Mouse (Mus musculus) adipocyte (in vitro differentiated cells): ENCODE measurements at regions not wholly inside any gene's neighbourhood (a gene's known extent, or its start where the extent isn't known, plus 50 kb on each side); places are given as distances from the start of the nearest gene placed in this dataset.

Experiments
- DNase-seq: peaks from one replicate; pipeline ENCODE4 v3.0.0-alpha.2; 2016; ENCODE audit warnings: low spot score

DNA sequence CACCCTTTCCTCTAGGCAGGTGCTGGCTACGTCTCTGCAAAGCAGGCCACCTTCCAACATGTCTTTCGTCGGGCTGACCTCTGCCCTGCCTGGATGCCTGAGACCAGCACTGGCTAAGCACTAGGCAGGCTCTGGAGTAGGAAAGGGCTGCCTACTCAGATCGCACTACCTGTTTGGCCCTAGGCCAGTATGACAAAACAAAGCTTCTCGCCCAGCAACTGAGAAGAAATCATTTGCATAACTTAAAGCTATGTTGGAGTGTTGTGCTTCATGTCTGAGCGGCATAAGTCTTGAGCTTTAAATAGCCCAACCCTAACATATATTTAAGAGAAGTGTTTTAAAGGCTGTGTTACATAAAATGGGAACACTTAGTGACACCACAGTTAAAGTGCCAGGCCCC is 189.9 kb upstream of the Acvr2a start:
- DNase-seq, result peak; percentile 39

DNA sequence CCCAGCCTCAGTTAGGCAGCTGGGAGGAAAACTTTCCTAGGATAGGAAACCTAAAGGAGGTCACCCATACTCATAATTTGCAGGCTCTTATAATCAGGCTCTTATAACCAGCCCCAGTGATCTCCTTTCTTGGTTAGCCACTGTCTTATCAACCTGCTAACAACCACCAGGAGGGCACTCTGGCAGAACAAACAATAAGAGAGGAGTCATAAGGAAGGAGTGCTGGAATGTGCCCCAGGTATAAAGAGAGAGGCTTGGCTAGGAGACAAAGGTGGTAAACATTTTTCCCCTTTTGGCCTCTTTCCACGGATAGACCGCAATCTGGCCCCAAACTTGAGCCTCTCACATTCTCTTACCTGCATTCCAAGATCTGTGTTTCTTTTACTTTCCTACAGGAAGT is 189.4 kb upstream of the Acvr2a start:
- no peak for DNase-seq

DNA sequence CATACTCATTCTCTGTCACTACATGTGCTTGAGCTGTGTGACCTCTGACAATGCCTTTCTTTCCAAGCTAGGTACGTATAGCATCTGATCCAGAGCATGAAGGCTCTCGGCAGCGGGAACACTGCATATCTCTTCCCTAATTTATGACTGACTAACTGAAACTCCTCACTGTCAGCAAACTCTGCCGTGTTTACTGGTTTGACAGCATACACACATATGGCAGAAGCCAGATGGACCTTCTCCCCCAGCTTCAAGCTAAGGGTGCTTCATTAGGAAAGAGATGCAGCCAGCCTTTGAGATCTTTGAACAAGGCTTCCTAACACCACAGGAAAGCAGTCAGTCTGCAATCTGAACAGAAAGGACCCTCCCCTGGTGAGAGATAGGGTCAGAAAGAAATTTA is 186.9 kb upstream of the Acvr2a start:
- no peak for DNase-seq

DNA sequence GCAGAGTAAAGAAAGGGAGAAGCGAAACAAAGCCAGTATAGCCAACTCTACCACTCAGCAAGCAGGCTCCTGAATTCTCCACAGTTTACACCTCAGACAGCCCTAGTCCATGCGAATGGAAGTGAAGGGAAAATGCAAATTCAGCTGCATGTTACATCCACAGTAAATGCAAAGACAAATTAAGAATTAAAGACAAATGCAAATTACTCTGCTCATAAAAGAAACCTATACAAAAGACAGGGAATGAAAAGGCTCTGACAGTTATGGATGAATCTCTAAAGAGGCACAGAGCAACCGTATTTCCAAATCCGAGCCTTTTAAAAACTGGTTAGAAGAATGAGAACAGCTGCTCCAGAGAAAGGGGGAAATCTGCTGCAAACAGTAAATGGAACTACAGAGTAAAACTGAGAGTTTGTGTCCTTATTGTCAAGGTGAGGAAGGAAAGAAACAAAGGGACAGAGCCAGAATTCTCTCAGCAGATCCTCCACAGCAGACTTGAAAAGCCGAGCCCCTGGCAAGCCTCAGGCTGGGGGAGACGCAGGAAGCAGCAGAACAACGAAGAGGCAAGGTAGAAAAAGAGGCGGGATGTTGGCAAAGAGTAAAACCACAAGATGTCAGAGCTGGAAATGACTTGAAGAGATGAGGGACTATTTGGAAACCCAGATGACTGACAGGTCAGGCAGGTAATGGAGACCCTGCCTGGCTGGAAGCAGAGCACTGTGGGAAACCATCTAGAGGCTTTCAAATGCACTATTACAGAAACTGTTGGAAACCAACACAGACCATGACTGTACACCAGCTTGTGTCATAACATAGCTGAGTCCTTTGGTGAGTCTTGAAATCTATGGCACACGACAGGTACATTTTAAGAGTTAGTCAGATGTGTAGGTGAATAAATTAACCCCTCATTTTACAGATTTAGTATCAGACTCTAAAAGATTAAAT is 184.5 kb upstream of the Acvr2a start:
- DNase-seq, result no peak

DNA sequence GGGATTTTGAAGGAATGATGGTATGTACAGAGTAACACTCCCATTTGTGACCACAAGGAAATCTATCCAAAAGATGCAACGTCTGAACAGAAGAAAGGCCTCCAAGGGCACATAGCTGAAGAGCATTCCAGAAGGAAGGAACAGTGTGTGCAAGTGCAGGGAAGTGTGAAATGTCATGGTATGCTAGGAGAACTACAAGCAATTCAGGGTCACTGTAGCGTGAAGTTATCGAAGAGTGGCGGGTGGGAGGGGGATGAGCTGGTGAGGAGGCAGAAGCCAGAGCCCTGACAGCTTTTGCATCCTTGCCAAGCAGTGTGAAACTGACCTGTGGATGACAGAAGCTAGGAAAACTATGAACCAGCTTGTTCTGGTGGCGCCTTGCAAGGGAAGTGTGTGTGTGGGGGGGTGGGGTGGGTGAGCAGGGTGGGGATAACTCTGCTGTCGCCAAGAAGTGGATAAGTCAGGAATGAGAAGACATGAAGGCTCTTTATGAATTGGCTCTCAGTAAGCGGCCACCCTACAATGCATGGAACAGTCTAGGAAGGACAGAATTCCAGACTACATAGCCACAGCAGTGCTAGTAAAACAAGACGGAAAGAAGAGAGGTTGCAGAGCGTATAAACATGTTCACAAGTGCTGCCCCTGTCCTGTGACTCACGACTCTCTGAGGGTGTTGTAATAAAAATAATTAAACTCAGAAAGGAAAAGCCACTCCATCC is 179.3 kb upstream of the Acvr2a start:
- no peak for DNase-seq

DNA sequence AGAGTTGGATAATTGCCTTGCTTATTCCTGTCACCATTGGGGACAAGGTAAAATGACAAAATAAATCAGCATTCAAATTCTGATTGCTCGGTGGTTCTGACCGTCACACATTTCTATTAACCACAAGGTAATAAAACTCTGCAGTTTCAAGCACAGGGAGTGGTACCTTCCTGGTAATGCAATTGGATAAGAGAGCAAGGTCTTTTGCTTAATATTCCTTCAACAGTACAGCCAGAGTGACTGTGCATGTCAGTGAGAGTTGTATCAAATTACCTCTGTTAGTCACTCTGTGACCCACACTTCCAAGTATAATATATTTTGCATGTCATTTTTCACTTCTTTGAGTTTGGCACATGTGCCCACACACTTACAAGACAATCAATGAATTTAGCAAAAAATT is 177.8 kb upstream of the Acvr2a start:
- no peak for DNase-seq

DNA sequence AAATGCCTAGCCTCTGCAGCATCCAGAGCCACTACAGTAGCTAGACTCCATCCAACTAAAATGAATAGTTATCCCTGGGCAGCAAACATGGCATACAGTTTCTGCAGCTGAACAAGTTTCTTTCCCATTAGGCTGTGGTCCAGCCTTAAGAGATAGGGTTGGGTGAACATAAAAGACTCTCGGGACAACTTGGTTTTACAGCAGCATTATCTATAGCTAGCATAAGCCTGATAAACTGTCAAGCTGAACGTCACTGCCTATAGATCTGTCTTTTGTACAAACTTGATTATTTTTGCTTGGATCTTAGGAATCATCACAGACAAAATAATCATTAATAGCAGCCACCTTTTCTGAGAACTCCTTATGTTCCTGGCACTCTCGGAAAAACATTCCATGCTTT is 169.8 kb upstream of the Acvr2a start:
- DNase-seq, result no peak

DNA sequence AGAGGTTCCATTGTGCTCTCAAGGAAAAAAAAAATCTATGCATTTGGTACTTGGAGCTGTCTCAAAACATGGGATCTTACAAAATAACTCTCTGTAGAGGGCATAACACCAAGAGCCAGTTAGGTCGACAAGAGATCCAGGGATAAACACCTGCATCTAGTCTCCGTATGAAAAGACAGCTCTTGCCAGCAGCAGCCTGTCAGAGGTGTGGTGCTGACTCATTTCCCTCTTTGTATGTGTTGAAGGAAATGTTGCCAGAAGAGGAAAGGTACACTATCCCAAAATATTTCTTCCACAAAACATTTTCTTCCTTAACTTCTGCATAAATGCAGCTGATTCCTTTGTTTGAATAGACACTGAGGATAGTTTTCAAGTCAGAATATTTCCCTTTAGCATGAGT is 163.6 kb upstream of the Acvr2a start:
- DNase-seq, result no peak

DNA sequence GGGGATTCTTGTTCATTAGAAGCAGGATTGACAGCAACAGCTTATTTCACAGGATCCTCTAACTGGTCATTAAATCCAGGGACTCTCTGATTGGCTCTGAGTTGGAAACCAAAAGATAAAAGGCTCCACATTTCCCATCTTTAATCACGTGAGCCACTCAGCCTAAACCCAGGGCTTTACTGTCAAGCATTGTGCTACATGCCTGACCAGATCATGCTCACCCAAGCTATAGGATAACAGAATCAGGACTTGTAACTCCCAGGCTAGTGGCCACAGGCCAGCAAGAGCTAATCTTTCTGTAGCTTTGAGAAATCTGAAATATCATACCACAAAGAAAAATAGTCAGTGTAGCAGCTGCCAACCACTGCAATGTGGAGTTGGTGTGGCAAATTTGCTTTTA is 152.7 kb upstream of the Acvr2a start:
- no peak for DNase-seq

DNA sequence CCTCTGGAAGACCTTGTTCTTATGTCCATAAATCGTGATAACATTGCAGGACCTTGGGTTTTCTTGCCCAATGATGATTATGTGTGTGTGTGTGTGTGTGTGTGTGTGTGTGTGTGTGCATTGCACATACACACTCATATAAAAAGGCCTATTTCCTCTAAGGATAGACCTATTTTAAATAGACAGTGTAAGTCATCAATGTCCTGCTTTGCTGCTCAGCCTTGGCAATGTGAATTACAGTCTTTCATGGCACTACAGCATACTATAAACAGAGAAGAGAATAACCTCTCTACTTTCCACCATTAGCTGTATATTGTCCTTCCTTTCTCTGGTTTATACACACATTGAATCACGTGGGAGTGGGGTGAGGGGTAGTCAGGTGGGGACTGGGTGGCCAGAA is 148.8 kb upstream of the Acvr2a start:
- no peak for DNase-seq

DNA sequence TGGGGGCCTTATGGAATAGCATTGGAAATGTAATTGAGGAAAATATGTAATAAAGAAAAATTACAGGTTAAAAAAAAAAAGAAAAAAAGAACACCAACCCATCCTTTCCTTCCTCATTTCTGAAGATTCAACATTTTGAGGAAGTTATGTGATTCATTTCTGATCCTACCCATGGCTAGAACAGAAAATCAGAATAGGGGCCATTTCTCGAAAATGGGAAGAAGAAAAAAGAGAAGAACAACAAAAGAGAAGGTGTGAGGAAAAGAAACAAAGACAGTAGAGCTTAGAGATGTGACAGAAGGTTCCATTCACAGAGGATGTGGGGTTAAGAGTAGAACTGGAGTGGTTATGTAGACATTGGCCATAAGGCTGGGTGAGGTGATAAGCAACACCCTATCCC is 124.8 kb upstream of the Acvr2a start:
- DNase-seq, result no peak

DNA sequence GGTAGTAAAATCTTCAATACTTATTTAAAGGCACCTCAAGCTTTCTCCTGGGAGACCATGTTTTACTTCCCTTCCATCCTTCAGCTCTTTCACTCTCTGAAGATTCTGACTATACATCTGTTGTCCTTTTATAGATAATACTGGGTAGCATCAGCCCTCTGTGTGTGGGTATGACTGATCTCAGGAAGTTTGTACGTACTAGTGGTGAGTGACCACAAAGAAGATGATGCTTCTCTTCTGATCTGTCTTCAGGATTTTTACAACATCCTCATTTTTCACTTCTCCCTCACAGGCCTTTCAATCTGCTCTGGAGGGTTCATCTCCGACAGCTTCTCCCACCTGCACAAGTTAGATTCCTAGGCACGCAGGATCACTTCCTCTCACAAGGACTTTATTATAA is 119.4 kb upstream of the Acvr2a start:
- DNase-seq, result no peak

DNA sequence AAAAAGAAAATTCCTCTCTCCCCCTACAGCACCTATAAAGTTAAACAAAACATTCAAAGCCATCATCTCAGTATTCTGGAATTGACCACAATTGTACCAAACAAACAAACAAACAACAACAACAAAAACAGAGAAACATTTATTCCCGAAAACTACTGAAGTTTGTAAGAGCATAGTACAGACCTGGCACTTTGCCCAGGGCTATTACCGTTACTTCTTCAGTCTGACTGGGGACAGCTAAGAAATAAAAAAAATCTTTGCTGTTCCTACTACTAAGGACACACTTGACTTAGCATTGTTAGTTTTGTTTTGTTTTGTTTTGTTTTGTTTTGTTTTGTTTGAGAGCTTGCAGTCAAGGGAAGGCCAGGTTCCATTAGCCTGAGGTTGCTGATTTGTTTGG is 113.0 kb upstream of the Acvr2a start:
- DNase-seq, result peak; percentile 48

DNA sequence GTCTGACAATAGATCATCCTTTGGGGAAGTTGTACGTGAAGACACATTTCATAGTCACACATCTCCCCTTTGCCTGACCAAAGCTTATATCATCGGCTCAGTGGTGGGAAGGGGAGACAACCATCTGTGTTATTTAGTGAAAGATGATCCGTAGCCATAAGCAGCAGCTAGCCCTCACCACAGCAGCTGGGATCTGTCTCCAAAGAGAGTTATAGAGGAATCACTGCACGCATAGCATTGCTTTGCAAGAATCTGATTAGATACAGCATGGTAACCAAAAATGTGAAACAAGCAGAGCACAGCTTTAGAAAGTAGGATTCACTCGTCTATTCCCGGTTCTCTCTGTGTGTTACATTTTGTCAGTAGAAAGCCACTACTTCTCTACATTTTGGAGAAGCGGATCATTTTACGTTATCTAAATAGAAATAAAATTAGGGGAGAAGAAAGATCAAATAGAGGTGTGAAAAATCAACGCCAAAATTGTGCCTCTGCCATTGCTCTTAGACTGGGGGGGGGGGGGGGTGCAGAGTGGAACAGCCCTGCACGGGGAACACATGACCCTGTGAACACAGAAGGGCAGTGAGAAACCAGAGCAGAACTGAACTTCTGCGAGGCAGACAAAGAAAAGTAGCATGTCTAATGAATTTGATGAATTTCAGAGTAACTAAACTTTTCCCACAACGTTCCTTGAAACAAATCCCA is 108.7 kb upstream of the Acvr2a start:
- no peak for DNase-seq

DNA sequence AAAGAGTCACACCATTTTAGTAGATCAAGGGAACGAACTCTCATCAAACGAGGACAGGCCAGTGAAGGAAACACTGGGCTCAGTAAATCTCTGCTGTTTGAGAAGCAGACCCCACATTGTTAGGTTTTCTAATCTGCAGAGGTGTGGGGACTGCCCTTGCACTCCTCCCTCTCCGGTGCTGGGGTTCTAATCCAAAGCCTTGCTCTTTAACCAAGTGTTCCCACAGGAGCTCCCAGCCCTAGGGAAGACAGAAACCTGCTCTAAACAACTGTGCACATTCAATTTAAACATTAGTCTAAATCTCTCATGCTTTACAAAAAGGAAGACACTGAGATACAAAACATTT is 108.1 kb upstream of the Acvr2a start:
- no peak for DNase-seq

DNA sequence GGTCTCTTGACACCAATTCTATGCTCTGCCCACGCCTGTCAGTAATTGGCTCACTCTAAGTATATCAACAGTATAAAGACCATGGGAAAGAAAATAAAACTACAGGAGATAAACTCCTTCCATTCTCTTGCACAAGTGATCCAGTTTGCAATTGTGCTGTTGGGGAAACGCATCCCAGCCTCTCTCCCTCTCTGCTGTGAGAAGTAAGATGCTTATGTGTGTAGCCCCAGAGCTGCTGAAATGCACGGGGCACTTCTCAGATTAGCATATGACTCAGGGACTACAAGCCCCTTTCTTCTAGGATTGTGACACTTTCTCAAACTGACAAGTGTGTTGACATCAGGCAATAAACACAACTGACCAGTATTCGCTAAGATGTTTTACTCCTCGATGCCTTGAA is 107.7 kb upstream of the Acvr2a start:
- peak; percentile 11 for DNase-seq

DNA sequence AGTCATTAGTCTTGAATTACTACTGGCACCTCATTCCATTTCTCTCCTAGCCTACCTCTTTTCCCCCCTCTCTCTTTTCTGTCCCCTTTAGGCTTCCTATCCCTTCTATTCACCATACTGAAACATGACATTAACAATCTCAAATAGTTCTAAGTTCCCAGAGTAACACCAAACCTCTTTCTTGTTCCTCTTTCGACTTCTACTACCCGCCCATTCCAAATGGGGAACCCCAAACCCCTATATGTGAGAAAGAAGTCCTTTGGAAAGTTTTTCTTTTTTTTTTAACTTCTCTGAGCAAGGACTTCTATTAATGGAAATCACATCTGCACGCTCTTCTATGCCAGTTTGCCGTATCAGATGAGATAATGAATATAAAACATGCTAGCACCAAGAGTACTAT is 97.7 kb upstream of the Acvr2a start:
- no peak for DNase-seq

DNA sequence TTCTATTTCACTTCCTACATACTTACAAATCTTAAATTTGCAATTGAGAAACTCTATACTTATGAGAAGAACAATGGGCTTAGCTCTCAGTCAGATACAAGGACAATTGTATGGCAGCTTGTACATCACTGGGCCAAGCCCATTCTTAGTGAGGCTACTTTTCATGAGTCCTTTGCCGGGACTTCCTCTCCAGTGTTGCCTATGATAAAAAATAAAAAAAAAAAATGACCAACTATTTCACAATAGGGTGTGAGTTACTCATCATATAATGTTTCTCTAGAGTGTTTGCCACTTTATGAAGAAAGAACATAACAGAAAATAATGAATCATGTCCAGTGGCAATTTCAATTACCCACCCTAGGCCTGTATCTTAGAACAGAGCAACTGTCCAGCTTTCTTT is 96.1 kb upstream of the Acvr2a start:
- no peak for DNase-seq

DNA sequence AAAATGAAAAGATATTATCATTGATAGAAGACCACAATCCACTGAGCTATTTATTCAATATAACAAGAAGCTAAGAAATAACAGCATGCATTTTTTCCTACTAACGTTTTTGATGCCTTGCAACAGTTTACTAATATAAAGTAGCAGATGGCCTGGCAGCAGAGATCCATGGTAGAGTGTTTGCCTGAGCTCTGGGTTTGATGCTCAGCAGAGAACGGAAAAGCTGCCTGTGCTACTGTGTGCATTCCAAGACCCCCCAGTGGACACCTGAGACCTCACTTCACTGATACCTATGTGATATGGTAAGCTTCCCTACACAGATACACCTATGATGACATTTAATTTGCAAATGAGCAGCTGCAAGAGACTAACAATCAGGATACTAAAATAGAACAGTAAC is 95.6 kb upstream of the Acvr2a start:
- no peak for DNase-seq

DNA sequence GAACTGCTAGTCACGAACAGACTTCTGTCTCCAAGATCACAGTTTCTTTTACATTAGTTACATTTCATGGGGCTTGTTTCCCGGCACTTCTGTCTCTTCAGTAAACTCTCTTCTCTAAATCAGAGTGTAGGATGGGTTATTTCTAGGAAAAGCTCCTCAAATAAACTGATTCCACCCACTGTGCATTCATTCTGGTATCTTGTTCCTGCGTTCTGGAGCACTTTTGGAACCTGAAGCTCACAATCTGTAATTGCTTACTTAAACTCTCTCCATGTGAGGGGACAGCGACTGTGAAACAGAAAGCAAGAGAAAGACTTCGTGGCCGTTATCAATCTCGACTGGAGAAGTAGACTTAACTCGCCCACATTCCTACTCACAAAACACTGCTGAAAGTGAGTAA is 83.1 kb upstream of the Acvr2a start:
- DNase-seq, result no peak

DNA sequence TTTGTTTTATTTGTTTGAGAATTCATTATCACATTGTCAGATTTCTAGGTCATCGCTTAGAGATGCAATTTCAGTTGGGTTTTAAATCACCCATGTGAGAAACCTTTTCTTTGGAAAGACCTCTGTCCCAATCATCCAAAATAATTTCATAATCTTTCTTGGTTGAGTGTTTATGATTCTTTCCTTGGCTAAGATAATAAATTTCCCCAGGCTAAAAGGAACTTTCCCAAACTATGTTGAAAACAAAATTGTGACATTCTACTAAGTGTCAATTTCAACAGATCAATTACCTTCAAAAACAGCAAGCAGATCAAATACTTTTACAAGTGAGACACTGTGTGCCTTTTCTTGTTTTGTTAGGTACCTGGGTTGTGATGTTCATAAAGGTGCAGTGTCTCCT is 80.0 kb upstream of the Acvr2a start:
- DNase-seq, result peak; percentile 65

DNA sequence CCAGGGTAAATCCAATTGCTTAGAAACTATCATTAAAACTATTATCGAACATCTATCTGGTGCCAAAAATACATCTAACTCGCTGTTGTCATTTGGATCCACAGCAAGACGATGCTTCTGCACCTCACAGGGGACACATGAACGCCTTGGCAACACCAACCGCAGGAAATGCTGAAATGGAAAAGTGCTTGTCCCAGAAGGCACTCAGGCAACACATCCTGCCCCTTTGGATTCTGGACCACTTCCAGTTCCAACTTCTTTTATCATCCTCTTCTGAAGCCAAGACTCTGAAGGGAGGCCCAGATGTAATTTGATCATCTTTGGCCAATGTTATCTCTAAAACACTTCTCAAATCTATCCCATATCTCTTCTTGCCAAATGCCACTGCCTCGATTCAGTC is 79.4 kb upstream of the Acvr2a start:
- peak; percentile 49 for DNase-seq

DNA sequence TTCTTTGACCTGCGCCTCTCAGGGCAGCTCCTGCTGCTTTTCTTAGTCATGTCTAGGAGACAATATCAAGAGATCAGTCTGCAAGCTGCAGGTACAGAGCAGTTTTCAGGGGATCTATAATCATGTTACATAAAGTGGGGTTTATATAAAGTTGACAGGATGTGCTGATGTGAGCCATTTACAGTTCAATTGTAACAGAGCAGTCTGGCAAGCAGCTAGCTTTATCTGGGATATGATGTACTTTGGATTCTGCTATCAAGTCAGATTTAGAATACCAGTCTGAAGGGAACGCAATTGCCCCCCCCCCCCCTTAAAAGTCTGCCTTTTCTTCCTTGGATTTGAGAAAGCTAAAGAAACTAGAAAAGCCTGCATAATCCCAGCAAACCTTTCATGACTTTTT is 77.6 kb upstream of the Acvr2a start:
- DNase-seq, result no peak
